Mouse (Mus musculus) heart, postnatal 14 days (tissue): ENCODE measurements around the gene Cpe. TPM values are rescaled to one million over a fixed set of nuclear protein-coding genes. Genes with fewer than 3 reads are reported as not detected.

Source experiments
- DNase-seq, 2 experiments: peaks; one replicate each; pipeline ENCODE4 v3.0.0; 2021 to 2022
- intact Hi-C: fragments of 180-260 bp; cut with DNase I; formaldehyde crosslinking; loops from one replicate; pipeline ENCODE4 v1.15.1; 2025
- total RNA-seq, 2 experiments: library from RNA; stranded (reverse); gene quantifications; 2 replicates each; pipeline ENCODE4 v1.2.3; 2021

Cpe gene
- total RNA-seq, 2 experiments from 2014 or later, result 283 to 292 TPM

- intact Hi-C loops, result no loop called here
- DNase-seq, result no peak
Measured at GRCm38 (mm10) chr8:64596396-64596795, 96.5 kb downstream of the Cpe start.

GRCm38 (mm10) chr8:64590456-64590855 lies 102.4 kb downstream of the Cpe start:
- intact Hi-C loops, result no loop called here
- no peak for DNase-seq

GRCm38 (mm10) chr8:64582887-64583286 lies 110.0 kb downstream of the Cpe start:
- intact Hi-C loops, result no loop called here
- no peak for DNase-seq

- DNase-seq, result no peak
- intact Hi-C loops, result no loop called here
Measured at GRCm38 (mm10) chr8:64578221-64578620, 114.6 kb downstream of the Cpe start.

- intact Hi-C loops, result no loop called here
- DNase-seq, result peak; percentile 44 to 60
Measured at GRCm38 (mm10) chr8:64575001-64575400, 117.9 kb downstream of the Cpe start.

- intact Hi-C loops, result loop anchor here (1.0 kb wide), 1 partner anchor 524 kb away; no protein-coding TSS in a partner anchor
- DNase-seq, result peak in 1 of 2 experiments; percentile 30
Measured at GRCm38 (mm10) chr8:64548054-64548850, 144.6 kb downstream of the Cpe start.

- DNase-seq, result no peak
- intact Hi-C loops, result no loop called here
Measured at GRCm38 (mm10) chr8:64543441-64543840, 149.4 kb downstream of the Cpe start.

Other genes starting within 250 kb of the Cpe start
- 1 to 10 TPM; 7.7 to 8.8 TPM for gene Msmo1, start 40.7 kb upstream of the Cpe start, total RNA-seq
- 10 to 100 TPM; 13.5 to 14.0 TPM for gene Klhl2, start 157.0 kb upstream of the Cpe start, total RNA-seq